Mouse (Mus musculus) CH12.LX (cell line): ENCODE results near the gene Ngfr. TPM values are rescaled to one million over a fixed set of nuclear protein-coding genes. Genes with fewer than 3 reads are reported as not detected.

ENCODE experiments used
- DNase-seq: peaks from one replicate; pipeline ENCODE4 v3.0.0-alpha.2; 2013; ENCODE audit errors: extremely low read depth
- H3K27ac ChIP-seq: 2 replicates; pipeline ENCODE4 v1.5.1; 2012; ENCODE audit warnings: low read depth, mild to moderate bottlenecking, control low read depth, moderate library complexity; ENCODE audit not compliant: insufficient read depth
- H3K27me3 ChIP-seq: replicated peaks from 2 replicates; pipeline ENCODE3; 2012; ENCODE audit warnings: inconsistent platforms
- H3K36me3 ChIP-seq, 2 experiments: replicated peaks in 1 of 2; 2 replicates each; pipeline versions ENCODE3 to v1.6.1; 2012; ENCODE audit warnings: inconsistent platforms in 1 of 2, low read length in 1 of 2, mild to moderate bottlenecking in 1 of 2, mixed read lengths in 1 of 2, moderate library complexity in 1 of 2; ENCODE audit not compliant: control insufficient read depth in 1 of 2, insufficient read depth in 1 of 2
- H3K4me1 ChIP-seq, 2 experiments: 2 replicates each; pipeline ENCODE4 v1.6.1; 2012; ENCODE audit warnings: inconsistent platforms in 1 of 2, moderate library complexity in 1 of 2; ENCODE audit not compliant: insufficient read depth in 2 of 2, control insufficient read depth in 1 of 2
- H3K4me2 ChIP-seq: 2 replicates; pipeline ENCODE4 v1.6.1; 2012; ENCODE audit warnings: low read depth, mild to moderate bottlenecking, control low read depth; ENCODE audit not compliant: poor library complexity, insufficient read depth, severe bottlenecking
- H3K4me3 ChIP-seq, 3 experiments: fragments of 150-350 bp in 1 of 3; sonication (generic) in 1 of 3; replicated peaks in 1 of 3; 2 replicates each; pipeline versions ENCODE3 to v1.5.1; 2011 to 2012; ENCODE audit warnings: low read depth in 2 of 3, low read length in 2 of 3, mild to moderate bottlenecking in 2 of 3, moderate library complexity in 2 of 3, control low read depth in 1 of 3, improper control_type of control experiment in 1 of 3, inconsistent platforms in 1 of 3, mixed read lengths in 1 of 3; ENCODE audit not compliant: poor library complexity in 1 of 3
- H3K79me2 ChIP-seq: replicated peaks from 2 replicates; pipeline ENCODE4 v1.6.1; 2012; ENCODE audit warnings: mild to moderate bottlenecking, moderate library complexity; ENCODE audit not compliant: control insufficient read depth, poor library complexity, insufficient read depth, severe bottlenecking; ENCODE audit errors: extremely low read depth
- H3K9ac ChIP-seq: 2 replicates; pipeline ENCODE4 v1.6.1; 2012; ENCODE audit warnings: low read depth, mild to moderate bottlenecking, control low read depth, moderate library complexity; ENCODE audit not compliant: insufficient read depth
- H3K9me3 ChIP-seq: replicated peaks from 2 replicates; pipeline ENCODE3; 2012; ENCODE audit warnings: low read length, inconsistent platforms, mixed read lengths
- CHD2 ChIP-seq: IDR thresholded peaks from 2 replicates; pipeline ENCODE4 v1.6.1; 2011; ENCODE audit warnings: low read length, improper control_type of control experiment
- CTCF ChIP-seq, 2 experiments: IDR thresholded peaks in 1 of 2; conservative IDR thresholded peaks in 1 of 2; 2 replicates each; pipeline ENCODE4 v1.5.1; 2011 to 2012; ENCODE audit warnings: low read depth in 2 of 2, low read length in 2 of 2, improper control_type of control experiment in 1 of 2, inconsistent platforms in 1 of 2, mild to moderate bottlenecking in 1 of 2, moderate library complexity in 1 of 2
- EP300 ChIP-seq: IDR thresholded peaks from 2 replicates; pipeline ENCODE4 v1.6.1; 2011; ENCODE audit warnings: low read length, improper control_type of control experiment
- IRF4 ChIP-seq: IDR thresholded peaks from 2 replicates; pipeline ENCODE4 v1.6.1; 2014; ENCODE audit warnings: low read depth, mild to moderate bottlenecking, inconsistent platforms, low read length, improper control_type of control experiment
- JUN ChIP-seq: IDR thresholded peaks from 2 replicates; pipeline ENCODE4 v1.6.1; 2011; ENCODE audit warnings: low read depth, mild to moderate bottlenecking, low read length, improper control_type of control experiment, moderate library complexity; ENCODE audit not compliant: insufficient read depth
- JUND ChIP-seq: conservative IDR thresholded peaks from 2 replicates; pipeline ENCODE4 v1.6.1; 2011; ENCODE audit warnings: low read depth, low read length, improper control_type of control experiment
- KAT2A ChIP-seq: IDR thresholded peaks from 2 replicates; pipeline ENCODE4 v1.6.1; 2012; ENCODE audit warnings: low read length, improper control_type of control experiment, inconsistent platforms; ENCODE audit not compliant: insufficient replicate concordance
- MAFK ChIP-seq: IDR thresholded peaks from 2 replicates; pipeline ENCODE4 v1.6.1; 2011; ENCODE audit warnings: low read length, improper control_type of control experiment; ENCODE audit not compliant: insufficient replicate concordance
- MEF2A ChIP-seq: IDR thresholded peaks from 2 replicates; pipeline ENCODE4 v1.6.1; 2014; ENCODE audit warnings: low read depth, mild to moderate bottlenecking, inconsistent platforms, low read length, improper control_type of control experiment, borderline replicate concordance
- MYC ChIP-seq: IDR thresholded peaks from 2 replicates; pipeline ENCODE4 v1.6.1; 2011; ENCODE audit warnings: low read depth, mild to moderate bottlenecking, improper control_type of control experiment, low read length
- NELFE ChIP-seq: IDR thresholded peaks from 2 replicates; pipeline ENCODE4 v1.6.1; 2011; ENCODE audit warnings: low read depth, low read length, improper control_type of control experiment
- POLR2A ChIP-seq: IDR thresholded peaks from 2 replicates; pipeline ENCODE4 v1.6.1; 2011; ENCODE audit warnings: low read depth, mild to moderate bottlenecking, improper control_type of control experiment, low read length
- RAD21 ChIP-seq: IDR thresholded peaks from 2 replicates; pipeline ENCODE4 v1.6.1; 2011; ENCODE audit warnings: low read depth, mild to moderate bottlenecking, low read length, improper control_type of control experiment, moderate library complexity
- RCOR1 ChIP-seq: conservative IDR thresholded peaks from 2 replicates; pipeline ENCODE4 v1.6.1; 2012; ENCODE audit warnings: low read depth, mild to moderate bottlenecking, inconsistent platforms, low read length, improper control_type of control experiment
- SMC3 ChIP-seq: IDR thresholded peaks from 2 replicates; pipeline ENCODE4 v1.6.1; 2011; ENCODE audit warnings: low read depth, low read length, improper control_type of control experiment
- TCF12 ChIP-seq: IDR thresholded peaks from 2 replicates; pipeline ENCODE4 v1.6.1; 2014; ENCODE audit warnings: low read depth, mild to moderate bottlenecking, inconsistent platforms, low read length, improper control_type of control experiment
- USF1 ChIP-seq: IDR thresholded peaks from 2 replicates; pipeline ENCODE4 v1.6.1; 2014; ENCODE audit warnings: low read depth, mild to moderate bottlenecking, inconsistent platforms, low read length, improper control_type of control experiment
- ZC3H11A ChIP-seq: IDR thresholded peaks from 2 replicates; pipeline ENCODE4 v1.6.1; 2012; ENCODE audit warnings: low read depth, mild to moderate bottlenecking, inconsistent platforms, low read length, improper control_type of control experiment
- ZKSCAN1 ChIP-seq: IDR thresholded peaks from 2 replicates; pipeline ENCODE4 v1.6.1; 2012; ENCODE audit warnings: low read depth, inconsistent platforms, low read length, improper control_type of control experiment, borderline replicate concordance
- ZMIZ1 ChIP-seq: IDR thresholded peaks from 2 replicates; pipeline ENCODE4 v1.6.1; 2012; ENCODE audit warnings: low read depth, mild to moderate bottlenecking, inconsistent platforms, low read length, improper control_type of control experiment
- dilution Hi-C: fragments of 300-500 bp; cut with MboI; formaldehyde crosslinking; loops from 2 replicates; pipeline ENCODE4 v1.14.3; 2020; ENCODE audit warnings: low sequenced_read_pairs; ENCODE audit not compliant: extremely low pct_unique_long_range_greater_than_20kb, extremely low pct_ligation_motif_present
- in situ Hi-C: fragments of 300-500 bp; cut with MboI; formaldehyde crosslinking; loops from 3 replicates; pipeline ENCODE4 v1.14.3; 2019; ENCODE audit warnings: low sequenced_read_pairs, low pct_ligation_motif_present, low pct_unique_long_range_greater_than_20kb, mixed read lengths
- polyA plus RNA-seq: library from polyadenylated mRNA; unstranded; fragments of >175 nt; gene quantifications from 2 replicates; pipeline ENCODE4 v1.2.1, GENCODE M21; 2012; ENCODE audit warnings: low read depth; ENCODE audit not compliant: insufficient read length
- total RNA-seq, 2 experiments: library from RNA; depleted of rRNA; stranded (reverse); fragments of 300-350 nt in 1 of 2; fragments of >200 nt in 1 of 2; gene quantifications; 2 replicates each; pipeline ENCODE4 v1.2.3; 2012 to 2014

The Ngfr gene
- total and polyA plus RNA-seq, 3 experiments: not detected

- Histone ChIP-seq H3K79me2 (no peaks in the 10 kb centered on the region), H3K36me3 (no peaks in the 10 kb centered on the region), H3K9me3 (no peaks in the 10 kb centered on the region), H3K27ac (no peak overlapping the region), H3K4me2 (peak overlapping the region; percentile 10; the same call in 1 of the 2 replicates), H3K27me3 (peaks cover 98% of the 10 kb centered on the region), H3K4me3 (no peak overlapping the region), H3K4me1 (peaks cover 0 to 14% of the 10 kb centered on the region in 2 experiments; a peak in 2 of 4 replicates), H3K9ac (no peak overlapping the region)
- DNase-seq: no peak
- TF ChIP-seq IRF4 (no peak), USF1 (no peak), MYC (no peak), EP300 (no peak), ZKSCAN1 (no peak), TCF12 (no peak), SMC3 (no peak), ZMIZ1 (no peak), CHD2 (no peak), POLR2A (no peak), JUND (no peak), MAFK (no peak), MEF2A (no peak), KAT2A (no peak)
- in situ Hi-C loops: no loop called here
- dilution Hi-C loops: no loop called here
Measured at GRCm38 (mm10) chr11:95585684-95586083, 1.9 kb downstream of the Ngfr start.

DNA sequence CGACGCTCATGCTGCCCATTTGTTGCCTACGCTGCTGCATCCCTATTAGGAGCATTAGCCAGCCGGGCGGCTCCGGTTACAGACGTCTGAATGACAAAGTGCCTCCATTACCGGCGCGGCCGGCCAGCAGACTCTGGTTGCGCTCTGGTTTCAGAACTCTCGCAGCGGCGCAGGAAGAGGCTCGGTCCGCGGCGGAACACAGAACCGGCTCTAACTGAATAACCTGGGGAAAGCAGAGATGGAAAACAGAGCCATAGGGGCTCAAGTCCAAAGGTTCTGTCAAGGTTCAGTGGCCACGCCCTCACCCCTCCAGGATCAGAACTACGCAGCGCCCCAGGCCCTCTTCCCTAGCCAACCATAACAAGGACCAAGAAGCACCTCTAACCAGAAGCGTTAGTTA, 2.3 kb downstream of the Ngfr start:
- dilution Hi-C loops (no loop called here), in situ Hi-C loops (no loop called here)
- Histone ChIP-seq H3K36me3 (no peaks in the 10 kb centered on the region), H3K4me1 (peaks cover 0 to 18% of the 10 kb centered on the region in 2 experiments; a peak in 2 of 4 replicates)
- TF ChIP-seq RAD21: no peak
- TF ChIP-seq KAT2A: no peak
- TF ChIP-seq CTCF (conservative IDR thresholded peaks at IDR 0.05 in 1 of 2, IDR thresholded peaks at IDR 0.05 in 1 of 2; ENCODE audit: low read depth in 2 of 2, low read length in 2 of 2): no peak
- no peak for TF ChIP-seq NELFE
- TF ChIP-seq JUN: no peak
- no peak for TF ChIP-seq MEF2A
- no peak for TF ChIP-seq RCOR1
- no peak for TF ChIP-seq ZC3H11A
- no peak for TF ChIP-seq SMC3
- TF ChIP-seq, all 38 proteins: peak for 0
- no peak overlapping the region for H3K9ac ChIP-seq
- H3K9me3 ChIP-seq: no peaks in the 10 kb centered on the region
- peaks cover 98% of the 10 kb centered on the region for H3K27me3 ChIP-seq
- H3K27ac ChIP-seq: no peak overlapping the region
- DNase-seq: no peak
- H3K4me3 ChIP-seq: no peak overlapping the region
- H3K4me2 ChIP-seq: no peak overlapping the region
- no peaks in the 10 kb centered on the region for H3K79me2 ChIP-seq
